Mouse (Mus musculus) kidney, embryonic 16.5 days (tissue): ENCODE results near the gene Tex2. TPM values are rescaled to one million over a fixed set of nuclear protein-coding genes. Genes with fewer than 3 reads are reported as not detected.

Experiments
- ATAC-seq: fragments of 200-750 bp; cut with Nextera tagmentation; 2 replicates; pipeline ENCODE4 v1.8.0; 2017; ENCODE audit warnings: moderate TSS enrichment; ENCODE audit not compliant: low FRiP score, low TSS enrichment
- H3K27ac ChIP-seq: fragments of 300-500 bp; sonication (generic); 2 replicates; pipeline ENCODE4 v1.5.1; 2014; ENCODE audit warnings: low read length
- H3K27me3 ChIP-seq: fragments of 300-500 bp; sonication (generic); 2 replicates; pipeline ENCODE4 v1.6.1; 2014; ENCODE audit warnings: low read length, control low read depth, mixed read lengths; ENCODE audit not compliant: insufficient read depth
- H3K36me3 ChIP-seq: fragments of 300-500 bp; sonication (generic); 2 replicates; pipeline ENCODE4 v1.6.1; 2014; ENCODE audit warnings: low read length, control low read depth, mixed read lengths; ENCODE audit not compliant: insufficient read depth
- H3K4me1 ChIP-seq: fragments of 300-500 bp; sonication (generic); 2 replicates; pipeline ENCODE4 v1.6.1; 2014; ENCODE audit warnings: low read length, control low read depth, mixed read lengths; ENCODE audit not compliant: insufficient read depth
- H3K4me2 ChIP-seq: fragments of 300-500 bp; sonication (generic); replicated peaks from 2 replicates; pipeline ENCODE4 v1.6.1; 2014; ENCODE audit warnings: low read depth, low read length
- H3K4me3 ChIP-seq: fragments of 300-500 bp; sonication (generic); 2 replicates; pipeline ENCODE4 v1.5.1; 2014; ENCODE audit warnings: mild to moderate bottlenecking, low read length
- H3K9ac ChIP-seq: fragments of 300-500 bp; sonication (generic); replicated peaks from 2 replicates; pipeline ENCODE4 v1.6.1; 2014; ENCODE audit warnings: low read length
- H3K9me3 ChIP-seq: fragments of 300-500 bp; sonication (generic); 2 replicates; pipeline ENCODE4 v1.6.1; 2016; ENCODE audit warnings: low read length, control low read depth
- WGBS: fragments of 180-500 bp; shearing (Covaris S2); extraction: QIAGEN DNeasy Blood & Tissue Kit; methylation state at CpG from one replicate; pipeline ENCODE4 v1.1.7; 2014; 5-methylcytosine and 5-hydroxymethylcytosine counted together
- polyA plus RNA-seq: library from polyadenylated mRNA; unstranded; fragments of >200 nt; fragmentation: Nextera tagmentation; extraction: Ambion mirVana; gene quantifications from 2 replicates; pipeline ENCODE4 v1.2.1, GENCODE M21; 2015

Tex2 gene
- polyA plus RNA-seq, 1 experiment from 2014 or later, result 10.3 TPM

GRCm38 (mm10) chr11:106468509-106468908 is 144.7 kb downstream of the Tex2 start:
- Histone ChIP-seq H3K4me2 (no peak overlapping the region), H3K27me3 (no peaks in the 10 kb centered on the region), H3K36me3 (no peaks in the 10 kb centered on the region), H3K4me3 (no peak overlapping the region), H3K9me3 (no peaks in the 10 kb centered on the region), H3K9ac (no peak overlapping the region), H3K4me1 (no peaks in the 10 kb centered on the region), H3K27ac (no peak overlapping the region)
- ATAC-seq, result no peak
- WGBS, result 97% methylated on average over 1 of the region's 1 CpGs

- H3K27ac ChIP-seq, result no peak overlapping the region
- no peaks in the 10 kb centered on the region for H3K27me3 ChIP-seq
- 64% methylated on average over 4 of the region's 4 CpGs for WGBS
- no peaks in the 10 kb centered on the region for H3K36me3 ChIP-seq
- no peak overlapping the region for H3K4me2 ChIP-seq
- H3K9me3 ChIP-seq, result no peaks in the 10 kb centered on the region
- no peak overlapping the region for H3K4me3 ChIP-seq
- ATAC-seq, result no peak
- H3K9ac ChIP-seq, result no peak overlapping the region
- no peaks in the 10 kb centered on the region for H3K4me1 ChIP-seq
These were observed 147.3 kb downstream of the Tex2 start for GRCm38 (mm10) chr11:106465932-106466331.

GRCm38 (mm10) chr11:106465545-106465903 is 147.7 kb downstream of the Tex2 start:
- Histone ChIP-seq H3K4me3 (no peak overlapping the region), H3K27me3 (no peaks in the 10 kb centered on the region), H3K27ac (no peak overlapping the region), H3K9me3 (no peaks in the 10 kb centered on the region), H3K4me2 (no peak overlapping the region), H3K4me1 (no peaks in the 10 kb centered on the region), H3K36me3 (no peaks in the 10 kb centered on the region), H3K9ac (no peak overlapping the region)
- no peak for ATAC-seq
- WGBS, result 90% methylated on average over 1 of the region's 1 CpGs

- Histone ChIP-seq H3K36me3 (no peaks in the 10 kb centered on the region), H3K9me3 (no peaks in the 10 kb centered on the region), H3K9ac (no peak overlapping the region), H3K4me1 (no peaks in the 10 kb centered on the region), H3K27me3 (no peaks in the 10 kb centered on the region), H3K4me3 (no peak overlapping the region), H3K4me2 (no peak overlapping the region), H3K27ac (no peak overlapping the region)
- no peak for ATAC-seq
- WGBS, result 64% methylated on average over 4 of the region's 4 CpGs
These were observed 148.3 kb downstream of the Tex2 start for GRCm38 (mm10) chr11:106464681-106465544.

- Histone ChIP-seq H3K9ac (no peak overlapping the region), H3K36me3 (no peaks in the 10 kb centered on the region), H3K27ac (no peak overlapping the region), H3K4me1 (no peaks in the 10 kb centered on the region), H3K27me3 (no peaks in the 10 kb centered on the region), H3K4me2 (no peak overlapping the region), H3K9me3 (no peaks in the 10 kb centered on the region), H3K4me3 (no peak overlapping the region)
- no peak for ATAC-seq
- WGBS, result 58% methylated on average over 5 of the region's 5 CpGs
These were observed 149.4 kb downstream of the Tex2 start for GRCm38 (mm10) chr11:106463845-106464244.

- H3K4me1 ChIP-seq, result no peaks in the 10 kb centered on the region
- H3K9me3 ChIP-seq, result no peaks in the 10 kb centered on the region
- ATAC-seq, result no peak
- WGBS, result 77% methylated on average over 3 of the region's 3 CpGs
- no peak overlapping the region for H3K4me3 ChIP-seq
- H3K9ac ChIP-seq, result no peak overlapping the region
- H3K4me2 ChIP-seq, result no peak overlapping the region
- no peaks in the 10 kb centered on the region for H3K27me3 ChIP-seq
- no peak overlapping the region for H3K27ac ChIP-seq
- no peaks in the 10 kb centered on the region for H3K36me3 ChIP-seq
These were observed 150.9 kb downstream of the Tex2 start for GRCm38 (mm10) chr11:106462309-106462708.

GRCm38 (mm10) chr11:106461145-106461932 is 151.9 kb downstream of the Tex2 start:
- no peak overlapping the region for H3K4me3 ChIP-seq
- H3K9me3 ChIP-seq, result no peaks in the 10 kb centered on the region
- H3K9ac ChIP-seq, result no peak overlapping the region
- H3K4me1 ChIP-seq, result no peaks in the 10 kb centered on the region
- H3K27ac ChIP-seq, result no peak overlapping the region
- no peak for ATAC-seq
- no peak overlapping the region for H3K4me2 ChIP-seq
- no peaks in the 10 kb centered on the region for H3K27me3 ChIP-seq
- 84% methylated on average over 5 of the region's 5 CpGs for WGBS
- H3K36me3 ChIP-seq, result no peaks in the 10 kb centered on the region

- Histone ChIP-seq H3K9me3 (no peaks in the 10 kb centered on the region), H3K27me3 (no peaks in the 10 kb centered on the region), H3K4me2 (no peak overlapping the region), H3K9ac (no peak overlapping the region), H3K27ac (no peak overlapping the region), H3K36me3 (no peaks in the 10 kb centered on the region), H3K4me1 (no peaks in the 10 kb centered on the region), H3K4me3 (no peak overlapping the region)
- no peak for ATAC-seq
- 100% methylated on average over 1 of the region's 1 CpGs for WGBS
These were observed 152.6 kb downstream of the Tex2 start for GRCm38 (mm10) chr11:106460671-106461070.

GRCm38 (mm10) chr11:106458540-106458939 is 154.7 kb downstream of the Tex2 start:
- Histone ChIP-seq H3K36me3 (no peaks in the 10 kb centered on the region), H3K9ac (no peak overlapping the region), H3K9me3 (no peaks in the 10 kb centered on the region), H3K4me3 (no peak overlapping the region), H3K4me1 (no peaks in the 10 kb centered on the region), H3K27me3 (no peaks in the 10 kb centered on the region), H3K27ac (no peak overlapping the region), H3K4me2 (no peak overlapping the region)
- no peak for ATAC-seq
- 94% methylated on average over 4 of the region's 4 CpGs for WGBS
